Mouse (Mus musculus) monocyte, adult 2 months (primary cell): Measurements from ENCODE around the gene Nog.

ENCODE experiments used
- DNase-seq, 2 experiments: peaks; one replicate each; pipeline ENCODE4 v3.0.0; 2022; ENCODE audit warnings: low spot score in 2 of 2, low read depth in 1 of 2

Gene Nog

DNA sequence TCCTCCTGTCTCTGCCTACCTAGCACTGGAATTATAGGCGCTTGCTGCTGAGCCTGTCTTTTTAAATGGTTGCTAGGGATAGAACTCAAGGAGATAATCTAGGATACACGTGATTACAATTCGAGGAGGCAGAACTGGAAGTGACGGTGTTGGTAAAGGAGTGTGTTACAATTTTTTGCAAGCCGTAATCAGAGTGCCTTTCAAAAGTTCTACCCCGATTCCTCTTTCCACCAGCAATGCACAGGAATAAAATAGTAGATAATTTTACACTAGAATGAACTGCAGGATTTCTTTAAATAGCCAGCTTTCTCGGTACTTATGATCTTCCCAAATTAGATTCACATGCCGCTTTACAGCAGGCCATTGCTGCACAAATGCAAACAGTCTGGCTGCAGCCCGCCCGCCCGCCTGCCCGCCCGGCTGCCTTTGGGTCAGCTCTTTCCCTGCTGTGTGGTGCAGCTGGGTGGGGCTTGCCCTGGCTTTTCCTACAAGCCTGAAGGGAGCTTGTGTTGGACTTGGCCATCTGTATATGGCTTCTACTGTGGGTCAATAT is 32.2 kb downstream of the Nog start:
- no peak for DNase-seq

GRCm38 (mm10) chr11:89267520-89267919 is 34.6 kb downstream of the Nog start:
- no peak for DNase-seq

- DNase-seq: no peak
Measured at GRCm38 (mm10) chr11:89265080-89265479, 37.1 kb downstream of the Nog start.

GRCm38 (mm10) chr11:89259338-89259915 is 42.7 kb downstream of the Nog start:
- DNase-seq: no peak

DNA sequence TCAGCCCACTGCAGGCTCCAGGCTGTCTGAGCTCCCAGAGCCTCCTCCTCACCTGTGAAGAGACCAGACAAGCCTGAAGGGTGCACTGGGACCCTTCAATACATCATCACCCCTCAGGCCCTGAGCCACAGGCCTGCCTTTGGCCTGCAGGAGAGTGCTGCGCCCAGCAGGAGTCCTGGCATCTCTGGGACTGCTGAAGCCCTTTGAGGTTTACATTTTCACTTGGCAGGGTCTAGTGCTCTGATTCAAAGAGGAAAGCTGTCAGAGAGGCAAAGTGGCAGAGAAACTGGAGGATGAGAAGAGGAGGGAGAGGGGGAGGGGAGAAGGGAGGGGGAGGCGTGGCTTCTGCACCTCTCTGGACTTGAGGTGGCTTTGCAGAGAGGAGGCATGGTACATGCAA is 44.2 kb downstream of the Nog start:
- DNase-seq: no peak

GRCm38 (mm10) chr11:89253973-89254372 is 48.2 kb downstream of the Nog start:
- DNase-seq: no peak
